Mouse (Mus musculus): Measurements from ENCODE around the gene Nanos3.

GRCm38 (mm10) chr8:84186547-84186946 is 1.5 kb upstream of the Nanos3 start:
- TF ChIP-seq CTCF (IDR thresholded peaks at IDR 0.05; ENCODE audit: borderline replicate concordance, insufficient read depth, low read depth, low read length) (peak; percentile 92), POLR2A (IDR thresholded peaks at IDR 0.05; ENCODE audit: borderline replicate concordance, insufficient read depth, low read length) (no peak)
